Mouse (Mus musculus) embryonic facial prominence, embryonic 10.5 days (tissue): Measurements from ENCODE around the gene Prelid3b. TPM values are rescaled to one million over a fixed set of nuclear protein-coding genes. Genes with fewer than 3 reads are reported as not detected.

Experiments used
- DNase-seq: peaks from one replicate; pipeline ENCODE4 v3.0.0-alpha.2; 2017; ENCODE audit warnings: low spot score
- H3K27ac ChIP-seq: fragments of 300-500 bp; sonication (generic); replicated peaks from 2 replicates; pipeline ENCODE4 v1.5.1; 2016; ENCODE audit warnings: mild to moderate bottlenecking
- H3K27me3 ChIP-seq: fragments of 300-500 bp; sonication (generic); replicated peaks from 2 replicates; pipeline ENCODE4 v1.6.1; 2016; ENCODE audit warnings: low read depth, mild to moderate bottlenecking; ENCODE audit not compliant: poor library complexity, severe bottlenecking
- H3K36me3 ChIP-seq: fragments of 300-500 bp; sonication (generic); replicated peaks from 2 replicates; pipeline ENCODE4 v1.6.1; 2016; ENCODE audit warnings: mild to moderate bottlenecking, moderate library complexity
- H3K4me1 ChIP-seq: fragments of 300-500 bp; sonication (generic); 2 replicates; pipeline ENCODE4 v1.6.1; 2016
- H3K4me3 ChIP-seq: fragments of 300-500 bp; sonication (generic); 2 replicates; pipeline ENCODE4 v1.5.1; 2016; ENCODE audit warnings: mild to moderate bottlenecking, moderate library complexity
- H3K9me3 ChIP-seq: fragments of 300-500 bp; sonication (generic); 2 replicates; pipeline ENCODE4 v1.6.1; 2016; ENCODE audit warnings: mild to moderate bottlenecking
- WGBS: fragments of 180-500 bp; shearing (Covaris S2); methylation state at CpG from one replicate; pipeline ENCODE4 v1.1.7; 2016; 5-methylcytosine and 5-hydroxymethylcytosine counted together
- polyA plus RNA-seq: library from polyadenylated mRNA; unstranded; fragments of >200 nt; fragmentation: Nextera tagmentation; extraction: Ambion mirVana; gene quantifications from 2 replicates; pipeline ENCODE4 v1.2.1, GENCODE M21; 2016

Gene Prelid3b
- polyA plus RNA-seq, 1 experiment from 2014 or later = 121 TPM

DNA sequence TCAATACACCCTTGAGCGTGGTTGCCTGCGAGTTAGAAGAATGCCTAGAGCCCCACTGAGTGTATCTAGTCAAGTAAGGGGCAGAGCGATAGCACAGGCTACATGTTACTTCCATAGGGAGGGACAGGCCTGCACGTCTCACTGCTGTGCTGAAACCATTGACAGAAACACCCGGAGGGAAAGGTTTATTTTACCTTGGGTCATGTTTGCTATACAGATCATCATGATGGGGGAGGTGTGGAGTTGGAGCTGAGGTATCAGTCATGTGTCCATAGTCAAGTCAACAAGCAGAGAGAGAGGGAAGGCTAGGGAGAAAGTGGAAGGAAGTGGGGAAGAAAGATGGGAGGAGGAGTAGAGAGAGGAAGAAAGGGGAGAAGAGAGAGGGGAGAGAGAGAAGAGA, 14.1 kb upstream of the Prelid3b start:
- H3K9me3 ChIP-seq = no peaks in the 10 kb centered on the region
- H3K27me3 ChIP-seq = no peaks in the 10 kb centered on the region
- WGBS = 85% methylated on average over 5 of the region's 5 CpGs
- H3K4me1 ChIP-seq = no peaks in the 10 kb centered on the region
- H3K27ac ChIP-seq = no peak overlapping the region
- H3K4me3 ChIP-seq = no peak overlapping the region
- DNase-seq = no peak
- no peaks in the 10 kb centered on the region for H3K36me3 ChIP-seq

DNA sequence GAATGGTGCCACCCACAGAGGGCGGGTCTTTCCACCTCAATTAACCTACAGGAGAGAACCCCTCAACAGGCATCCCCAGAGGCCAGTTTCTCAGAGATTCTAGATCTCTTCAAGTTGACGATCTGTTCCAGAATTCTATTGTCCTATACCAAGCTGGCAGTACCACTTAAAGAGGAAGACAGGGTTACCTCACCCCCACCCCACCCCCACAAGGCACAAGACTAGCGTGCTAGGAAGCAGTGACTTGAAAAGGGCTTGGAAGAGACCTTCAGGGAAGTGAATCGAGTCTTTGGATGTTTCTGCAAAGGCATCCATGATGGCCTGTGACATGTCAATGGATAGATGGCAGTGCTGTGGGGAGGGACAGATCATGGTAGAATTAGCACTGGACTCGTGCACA, 5.9 kb upstream of the Prelid3b start:
- H3K4me1 ChIP-seq = peaks cover 4% of the 10 kb centered on the region; the same call in 1 of the 2 replicates
- 79% methylated on average over 5 of the region's 5 CpGs for WGBS
- no peaks in the 10 kb centered on the region for H3K9me3 ChIP-seq

DNA sequence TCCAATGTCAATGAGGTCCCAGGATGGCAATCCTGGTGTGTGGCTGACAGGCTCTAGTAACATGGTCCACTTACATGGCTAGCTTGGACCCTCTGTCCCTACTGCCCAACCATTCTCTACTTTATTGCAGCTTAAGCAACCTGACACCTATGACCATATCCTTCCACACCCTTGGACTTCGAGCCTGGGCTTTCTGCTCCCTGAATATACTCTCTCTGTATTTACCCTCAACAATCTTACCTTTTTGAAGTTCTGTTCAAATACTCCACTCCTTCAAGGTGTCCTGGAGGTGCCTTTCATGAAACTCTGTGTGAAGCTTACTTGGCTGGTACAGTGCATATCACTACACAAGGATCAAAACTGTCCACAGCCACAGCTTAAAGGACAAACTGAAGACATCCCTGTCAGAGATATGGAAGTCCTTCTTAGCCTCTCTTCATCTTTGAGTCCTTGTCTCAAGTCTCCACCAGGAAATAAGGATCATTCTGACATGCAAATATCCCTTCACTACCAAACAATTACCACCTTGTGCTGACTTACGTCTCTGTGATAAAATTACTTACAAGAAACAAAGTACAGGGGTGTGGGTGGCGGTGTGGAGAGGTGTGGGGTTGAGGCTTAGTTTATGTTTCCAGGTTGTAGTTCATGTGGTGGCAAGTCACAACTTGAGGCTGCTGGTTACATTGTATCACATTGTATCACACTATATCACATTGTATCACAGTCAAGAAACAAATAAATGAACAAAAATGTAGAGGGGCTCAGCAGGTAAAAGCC, 4.8 kb upstream of the Prelid3b start:
- Histone ChIP-seq H3K27me3 (no peaks in the 10 kb centered on the region), H3K27ac (no peak overlapping the region), H3K4me3 (no peak overlapping the region), H3K4me1 (peaks cover 11% of the 10 kb centered on the region), H3K9me3 (no peaks in the 10 kb centered on the region), H3K36me3 (no peaks in the 10 kb centered on the region)
- DNase-seq = no peak
- WGBS = 84% methylated on average over 3 of the region's 3 CpGs

More for the DNA sequence above, 5.9 kb upstream of the Prelid3b start:
- Histone ChIP-seq H3K36me3 (no peaks in the 10 kb centered on the region), H3K27ac (no peak overlapping the region), H3K27me3 (no peaks in the 10 kb centered on the region), H3K4me3 (no peak overlapping the region)
- no peak for DNase-seq

DNA sequence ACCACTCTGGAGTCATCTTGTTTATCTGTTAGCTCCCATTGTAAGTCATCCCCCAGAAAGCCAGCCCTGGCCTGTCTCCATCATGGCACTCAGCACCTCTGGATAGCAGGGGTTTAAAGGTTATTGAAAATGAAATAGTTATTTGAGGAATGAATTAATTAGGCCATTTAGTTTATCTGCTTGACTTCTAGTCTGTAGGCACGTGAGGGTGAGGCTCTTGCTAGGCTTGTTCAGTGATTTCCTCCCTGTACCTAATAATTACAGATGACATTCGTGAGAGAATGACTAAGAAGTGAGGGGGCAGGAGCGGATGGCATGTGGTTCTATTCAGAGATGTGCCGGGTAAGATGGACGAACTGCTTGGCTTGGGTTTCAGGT, 658 bp upstream of the Prelid3b start:
- peak overlapping the region; percentile 67 for H3K4me3 ChIP-seq
- 72% methylated on average over 5 of the region's 5 CpGs for WGBS
- no peaks in the 10 kb centered on the region for H3K9me3 ChIP-seq
- peaks cover 35% of the 10 kb centered on the region for H3K36me3 ChIP-seq
- H3K27me3 ChIP-seq = no peaks in the 10 kb centered on the region
- H3K27ac ChIP-seq = peak overlapping the region; percentile 86
- no peak for DNase-seq
- peaks cover 18% of the 10 kb centered on the region for H3K4me1 ChIP-seq

- H3K9me3 ChIP-seq = no peaks in the 10 kb centered on the region
- 6% methylated on average over 30 of the region's 30 CpGs for WGBS
- peak overlapping the region; percentile 86 for H3K27ac ChIP-seq
- H3K27me3 ChIP-seq = no peaks in the 10 kb centered on the region
- peaks cover 18% of the 10 kb centered on the region for H3K4me1 ChIP-seq
- peak overlapping the region; percentile 67 for H3K4me3 ChIP-seq
- H3K36me3 ChIP-seq = peaks cover 45% of the 10 kb centered on the region
- no peak for DNase-seq
These were observed 474 bp downstream of the Prelid3b start for GRCm38 (mm10) chr2:174472407-174472806.

DNA sequence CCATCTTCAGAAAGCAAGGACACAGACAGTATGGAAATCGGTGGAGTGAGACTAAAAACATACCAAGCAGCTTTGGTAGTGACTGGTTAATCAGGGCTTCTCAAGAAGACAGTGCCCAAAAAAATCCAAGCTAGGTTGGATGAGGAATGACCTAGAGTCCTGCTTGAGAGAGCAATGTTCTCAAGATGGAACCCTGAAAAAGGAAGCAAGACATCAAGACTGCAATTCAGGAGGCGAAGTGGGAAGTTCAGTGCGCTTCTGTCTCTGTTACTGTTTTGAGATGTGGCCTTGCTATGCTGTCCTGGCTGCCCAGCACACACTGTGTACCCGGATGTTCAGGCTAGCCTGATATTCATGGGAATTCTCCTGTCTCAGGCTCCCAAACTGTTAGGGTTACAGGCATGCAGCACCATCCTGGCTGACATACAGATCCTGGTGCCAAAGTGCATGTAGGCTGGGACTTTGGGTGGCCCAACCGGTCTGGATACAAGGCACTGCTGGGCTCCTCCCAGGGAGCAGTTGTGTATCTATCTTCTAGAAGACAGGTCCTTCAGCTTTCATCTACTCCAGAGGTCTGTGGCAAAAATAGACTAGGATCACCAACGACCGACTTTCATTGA, 2.0 kb downstream of the Prelid3b start:
- 92% methylated on average over 7 of the region's 7 CpGs for WGBS
- no peaks in the 10 kb centered on the region for H3K9me3 ChIP-seq
- no peaks in the 10 kb centered on the region for H3K27me3 ChIP-seq
- no peak overlapping the region for H3K4me3 ChIP-seq
- H3K36me3 ChIP-seq = peaks cover 61% of the 10 kb centered on the region
- H3K4me1 ChIP-seq = peaks cover 15% of the 10 kb centered on the region
- H3K27ac ChIP-seq = no peak overlapping the region
- DNase-seq = no peak

DNA sequence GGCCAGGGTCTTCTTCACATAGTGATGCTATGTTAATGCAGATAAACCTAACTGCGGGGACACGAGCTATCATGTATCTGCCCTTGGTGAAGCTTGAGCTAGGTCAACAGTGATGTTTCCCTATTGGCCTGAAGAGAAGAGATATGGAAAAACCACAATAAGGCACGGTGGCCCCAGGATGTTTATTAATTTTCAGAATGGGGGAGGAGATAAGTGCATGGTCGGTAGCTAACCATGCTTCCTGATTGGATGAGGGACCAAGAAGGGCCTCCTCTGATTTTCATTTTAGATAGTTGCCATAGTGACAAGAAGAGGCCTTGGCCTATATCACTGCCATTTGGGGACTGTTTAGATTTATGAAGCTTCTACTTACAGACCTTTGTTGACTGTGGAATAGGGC, 2.5 kb downstream of the Prelid3b start:
- Histone ChIP-seq H3K27me3 (no peaks in the 10 kb centered on the region), H3K27ac (no peak overlapping the region), H3K4me3 (no peak overlapping the region), H3K9me3 (no peaks in the 10 kb centered on the region), H3K4me1 (peaks cover 15% of the 10 kb centered on the region), H3K36me3 (peaks cover 66% of the 10 kb centered on the region)
- DNase-seq = no peak
- WGBS = 90% methylated on average over 4 of the region's 4 CpGs

DNA sequence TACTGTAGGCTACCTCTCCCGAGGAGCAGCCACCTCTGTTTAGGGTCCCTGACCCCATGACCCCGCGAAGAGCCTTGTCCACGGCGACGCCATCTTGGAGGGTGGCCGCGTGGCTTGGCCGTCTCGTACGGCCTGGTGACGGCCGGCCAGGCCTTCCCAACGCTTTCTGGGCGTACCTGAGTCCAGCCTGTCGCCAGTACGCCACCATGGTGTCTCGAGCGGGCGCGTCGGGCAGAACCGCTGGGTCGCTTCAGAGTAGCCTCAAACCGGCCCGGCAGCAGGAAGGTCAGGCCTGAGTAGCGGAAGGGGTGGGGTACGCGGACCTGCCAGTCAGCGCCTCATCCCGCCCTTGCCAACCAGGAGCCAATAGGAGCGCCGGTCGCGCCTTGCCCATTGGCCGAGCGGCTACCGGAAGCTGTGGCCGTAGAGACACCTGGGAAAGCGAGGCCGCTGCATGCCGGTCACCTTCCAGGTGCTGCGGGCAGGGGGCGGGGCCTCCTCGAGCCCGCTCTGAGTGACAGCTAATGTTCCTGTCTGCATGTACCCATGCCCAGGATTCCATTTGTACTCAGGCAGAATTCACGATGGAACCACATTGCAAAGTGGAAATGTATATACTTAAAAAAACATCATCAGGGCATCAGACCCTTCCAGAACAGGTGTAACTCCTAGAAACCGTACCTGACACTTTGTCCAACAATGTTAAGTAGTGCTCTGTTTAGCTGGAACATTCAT, 8.9 kb downstream of the Prelid3b start, which contains the start of gene Atp5e:
TSS of gene Atp5e (minus strand) at position 317 of the 735 bp plus-strand sequence.
- Histone ChIP-seq H3K27ac (peak within 1 kb of the TSS; percentile 97), H3K9me3 (no peaks in the 10 kb centered on the region), H3K27me3 (no peaks in the 10 kb centered on the region), H3K4me3 (peak within 1 kb of the TSS; percentile 88), H3K36me3 (peaks cover 76% of the 10 kb centered on the region), H3K4me1 (peaks cover 18% of the 10 kb centered on the region)
- WGBS = 3% methylated on average over 48 of the region's 48 CpGs
- DNase-seq = peak; percentile 97

GRCm38 (mm10) chr2:174463370-174463769, 9.5 kb downstream of the Prelid3b start:
- Histone ChIP-seq H3K27me3 (no peaks in the 10 kb centered on the region), H3K4me1 (peaks cover 18% of the 10 kb centered on the region), H3K4me3 (peak overlapping the region; percentile 88), H3K27ac (peak overlapping the region; percentile 97), H3K9me3 (no peaks in the 10 kb centered on the region), H3K36me3 (peaks cover 71% of the 10 kb centered on the region)
- peak; percentile 37 for DNase-seq
- 40% methylated on average over 10 of the region's 10 CpGs for WGBS

DNA sequence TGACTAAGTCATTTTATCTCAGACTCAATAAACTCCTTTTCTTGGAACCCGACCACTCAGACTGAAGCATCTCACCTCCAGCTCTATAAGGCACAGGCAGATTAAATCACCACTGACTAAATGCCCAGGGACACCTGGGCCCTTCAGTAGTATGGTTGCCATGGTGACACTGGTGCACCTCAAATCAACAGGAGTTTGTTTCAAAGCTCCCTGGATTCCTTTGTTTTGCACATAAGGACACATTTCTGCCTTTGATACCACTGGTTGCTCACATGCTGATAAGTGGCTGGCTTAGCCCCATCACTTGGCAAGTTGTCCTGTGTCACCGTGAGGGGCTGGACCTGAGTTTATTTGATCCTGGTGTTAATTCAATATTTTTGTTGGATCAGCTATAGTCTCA, 13.5 kb downstream of the Prelid3b start:
- WGBS = 74% methylated on average over 2 of the region's 2 CpGs
- Histone ChIP-seq H3K4me1 (peaks cover 18% of the 10 kb centered on the region), H3K36me3 (peaks cover 32% of the 10 kb centered on the region), H3K9me3 (no peaks in the 10 kb centered on the region), H3K4me3 (no peak overlapping the region), H3K27ac (no peak overlapping the region), H3K27me3 (no peaks in the 10 kb centered on the region)
- no peak for DNase-seq

DNA sequence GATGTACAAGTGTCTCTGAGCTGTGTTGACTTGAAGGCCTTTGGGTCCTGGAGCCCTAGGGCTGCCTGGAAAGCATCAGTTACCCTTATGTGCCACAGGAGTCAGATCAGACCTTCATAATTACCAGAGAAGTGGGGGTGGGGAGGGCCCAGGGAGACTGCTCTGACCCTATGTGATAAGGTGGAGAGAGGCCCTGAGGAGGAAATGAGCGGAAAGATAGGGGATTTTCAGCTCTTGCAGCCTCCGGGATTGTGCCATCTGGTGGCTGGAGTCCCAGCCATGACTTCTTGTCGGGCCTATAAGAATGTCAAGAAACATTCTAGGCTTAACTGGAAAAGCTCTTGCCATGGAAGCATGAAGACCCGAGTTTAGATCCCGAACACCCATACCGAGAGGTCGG, 19.2 kb downstream of the Prelid3b start:
- Histone ChIP-seq H3K9me3 (no peaks in the 10 kb centered on the region), H3K27ac (no peak overlapping the region), H3K36me3 (no peaks in the 10 kb centered on the region), H3K4me1 (peaks cover 3% of the 10 kb centered on the region; the same call in 1 of the 2 replicates), H3K4me3 (no peak overlapping the region), H3K27me3 (no peaks in the 10 kb centered on the region)
- WGBS = 75% methylated on average over 7 of the region's 7 CpGs
- DNase-seq = no peak

- H3K27ac ChIP-seq = no peak within 1 kb of the TSS
These were observed 22.5 kb downstream of the Prelid3b start, which contains the start of gene Tubb1 for GRCm38 (mm10) chr2:174450353-174450752. Gene Tubb1, plus strand, starts transcription at chr2:174450695.

More at GRCm38 (mm10) chr2:174450353-174450752, 22.5 kb downstream of the Prelid3b start, which contains the start of gene Tubb1:
- Histone ChIP-seq H3K27me3 (no peaks in the 10 kb centered on the region), H3K4me1 (peaks cover 16% of the 10 kb centered on the region), H3K9me3 (no peaks in the 10 kb centered on the region), H3K36me3 (no peaks in the 10 kb centered on the region), H3K4me3 (no peak within 1 kb of the TSS)
- 77% methylated on average over 4 of the region's 4 CpGs for WGBS
- DNase-seq = no peak
